Mouse (Mus musculus): ENCODE results near the gene Sdhaf2. TPM values are rescaled to one million over a fixed set of nuclear protein-coding genes. Genes with fewer than 3 reads are reported as not detected.

Sdhaf2 gene
- 102 TPM for polyA plus RNA-seq (2017; shearing (Covaris generic))

GRCm38 (mm10) chr19:10525910-10526309 lies at the start of gene Sdhaf2:
TSS of gene Sdhaf2 (minus strand) at chr19:10526142.

GRCm38 (mm10) chr19:10555624-10556510 lies 29.9 kb upstream of the Sdhaf2 start, which contains the start of gene Tmem216:
TSS of gene Tmem216 (minus strand) at chr19:10556238.

GRCm38 (mm10) chr19:10525106-10525901 lies 638 bp downstream of the Sdhaf2 start, which contains the start of gene Cpsf7:
TSS of gene Cpsf7 (plus strand) at chr19:10525266.

GRCm38 (mm10) chr19:10482703-10483102 lies 43.2 kb downstream of the Sdhaf2 start, which contains the start of gene Ppp1r32:
TSS of gene Ppp1r32 (minus strand) at chr19:10482928.

GRCm38 (mm10) chr19:10456752-10457483 lies 69.0 kb downstream of the Sdhaf2 start, which contains the start of gene Lrrc10b:
TSS of gene Lrrc10b (minus strand) at chr19:10457473.

Other genes with a start within 250 kb of the Sdhaf2 start
- 0.11 TPM for gene Dagla, start 221.3 kb downstream of the Sdhaf2 start, polyA plus RNA-seq (2017; shearing (Covaris generic))
- gene Syt7, start 137.1 kb downstream of the Sdhaf2 start, polyA plus RNA-seq (2017; shearing (Covaris generic)) = not detected
- not detected for gene Lrrc10b, start 68.7 kb downstream of the Sdhaf2 start, polyA plus RNA-seq (2017; shearing (Covaris generic))
- gene Ppp1r32, start 43.2 kb downstream of the Sdhaf2 start, polyA plus RNA-seq (2017; shearing (Covaris generic)) = 0.34 TPM
- 34.1 TPM for gene Cpsf7, start 876 bp downstream of the Sdhaf2 start, polyA plus RNA-seq (2017; shearing (Covaris generic))
- 11.6 TPM for gene Tmem216, start 30.1 kb upstream of the Sdhaf2 start, polyA plus RNA-seq (2017; shearing (Covaris generic))
- gene Cyb561a3, start 51.0 kb upstream of the Sdhaf2 start, polyA plus RNA-seq (2017; shearing (Covaris generic)) = 53.7 TPM
- gene Tmem138, start 51.2 kb upstream of the Sdhaf2 start, polyA plus RNA-seq (2017; shearing (Covaris generic)) = 20.5 TPM
- 199 TPM for gene Ddb1, start 79.2 kb upstream of the Sdhaf2 start, polyA plus RNA-seq (2017; shearing (Covaris generic))
- gene Tkfc, start 79.5 kb upstream of the Sdhaf2 start, polyA plus RNA-seq (2017; shearing (Covaris generic)) = 10.4 TPM
- not detected for gene Vwce, start 108.1 kb upstream of the Sdhaf2 start, polyA plus RNA-seq (2017; shearing (Covaris generic))
- gene Pga5, start 151.9 kb upstream of the Sdhaf2 start, polyA plus RNA-seq (2017; shearing (Covaris generic)) = not detected
- 21.6 TPM for gene Vps37c, start 162.6 kb upstream of the Sdhaf2 start, polyA plus RNA-seq (2017; shearing (Covaris generic))
- 654 TPM for gene Cd5, start 212.9 kb upstream of the Sdhaf2 start, polyA plus RNA-seq (2017; shearing (Covaris generic))